Mouse (Mus musculus) C2C12 (cell line): ENCODE measurements around the gene Gm49661.

ENCODE experiments used
- CEBPB ChIP-seq: IDR thresholded peaks from one replicate; pipeline ENCODE4 v1.6.1; 2011; ENCODE audit warnings: low read depth, mild to moderate bottlenecking, control low read depth, moderate library complexity
- CTCF ChIP-seq: IDR thresholded peaks from one replicate; pipeline ENCODE4 v1.5.1; 2011; ENCODE audit not compliant: control insufficient read depth, insufficient read depth, insufficient read length
- FOSL1 ChIP-seq: IDR thresholded peaks from one replicate; pipeline ENCODE4 v1.8.0; 2011; ENCODE audit warnings: mild to moderate bottlenecking, low read length; ENCODE audit not compliant: poor library complexity, insufficient read depth, severe bottlenecking
- MAX ChIP-seq: IDR thresholded peaks from one replicate; pipeline ENCODE4 v1.6.1; 2011; ENCODE audit warnings: mild to moderate bottlenecking, control low read depth
- MYOD1 ChIP-seq: IDR thresholded peaks from one replicate; pipeline ENCODE4 v1.6.1; 2011; ENCODE audit warnings: low read depth; ENCODE audit not compliant: control insufficient read depth, insufficient read length
- MYOG ChIP-seq: IDR thresholded peaks from one replicate; pipeline ENCODE4 v1.6.1; 2011; ENCODE audit not compliant: control insufficient read depth, insufficient read length; ENCODE audit errors: extremely low read depth
- USF1 ChIP-seq: IDR thresholded peaks from one replicate; pipeline ENCODE4 v1.6.1; 2011; ENCODE audit warnings: low read depth, mild to moderate bottlenecking, control low read depth, moderate library complexity

- TF ChIP-seq CTCF (no peak), MAX (no peak), CEBPB (no peak), USF1 (no peak), MYOG (no peak), MYOD1 (no peak), FOSL1 (no peak)
Measured at GRCm38 (mm10) chr8:84966603-84967002, 2.6 kb downstream of the Gm49661 start.
